Mouse (Mus musculus) megakaryocyte-erythroid progenitor cell, adult 5-6 weeks (primary cell): Measurements from ENCODE around the gene Scgb3a1. TPM values are rescaled to one million over a fixed set of nuclear protein-coding genes. Genes with fewer than 3 reads are reported as not detected.

Experiments
- ATAC-seq: replicated peaks from 2 replicates; pipeline ENCODE4 v1.8.0; 2016; ENCODE audit warnings: mild to moderate bottlenecking, inconsistent platforms; ENCODE audit not compliant: severe bottlenecking, poor library complexity, low FRiP score, low TSS enrichment
- total RNA-seq, 2 experiments: library from RNA; stranded (forward) in 1 of 2; stranded (reverse) in 1 of 2; fragments of 200-1000, 215-1000 nt in 1 of 2; fragments of >200 nt in 1 of 2; fragmentation: Nextera tagmentation in 1 of 2; gene quantifications; 2 replicates each; pipeline ENCODE4 v1.2.3; 2014 to 2017

Gene Scgb3a1
- total RNA-seq, 2 experiments from 2014 or later, result not detected

GRCm38 (mm10) chr11:49655501-49655900 lies 7.9 kb upstream of the Scgb3a1 start:
- ATAC-seq, result no peak

GRCm38 (mm10) chr11:49658065-49658464 lies 5.3 kb upstream of the Scgb3a1 start:
- no peak for ATAC-seq

- ATAC-seq, result 0 out of 2 replicates have a peak, but pooled peaks have one; percentile 34
These were observed 4.5 kb upstream of the Scgb3a1 start for GRCm38 (mm10) chr11:49658791-49659469.

- ATAC-seq, result no peak
These were observed 4.0 kb upstream of the Scgb3a1 start for GRCm38 (mm10) chr11:49659470-49659799.

- ATAC-seq, result no peak
These were observed 1.1 kb upstream of the Scgb3a1 start for GRCm38 (mm10) chr11:49662292-49662780.

- no peak for ATAC-seq
These were observed 1.1 kb downstream of the Scgb3a1 start for GRCm38 (mm10) chr11:49664262-49665140.

GRCm38 (mm10) chr11:49665462-49665861 lies 2.1 kb downstream of the Scgb3a1 start:
- peak; percentile 46 for ATAC-seq

GRCm38 (mm10) chr11:49673433-49673832 lies 10.0 kb downstream of the Scgb3a1 start:
- ATAC-seq, result no peak

- no peak for ATAC-seq
These were observed 21.0 kb downstream of the Scgb3a1 start for GRCm38 (mm10) chr11:49684237-49684973.

- ATAC-seq, result no peak
These were observed 31.6 kb downstream of the Scgb3a1 start for GRCm38 (mm10) chr11:49695013-49695412.

GRCm38 (mm10) chr11:49695695-49696094 lies 32.3 kb downstream of the Scgb3a1 start:
- no peak for ATAC-seq

- no peak for ATAC-seq
These were observed 33.1 kb downstream of the Scgb3a1 start for GRCm38 (mm10) chr11:49696472-49696871.

- ATAC-seq, result no peak
These were observed 34.4 kb downstream of the Scgb3a1 start for GRCm38 (mm10) chr11:49697779-49698178.

- ATAC-seq, result no peak
These were observed 35.7 kb downstream of the Scgb3a1 start for GRCm38 (mm10) chr11:49699079-49699478.

GRCm38 (mm10) chr11:49702014-49702413 lies 38.6 kb downstream of the Scgb3a1 start:
- no peak for ATAC-seq

GRCm38 (mm10) chr11:49704804-49705203 lies 41.4 kb downstream of the Scgb3a1 start:
- ATAC-seq, result no peak

GRCm38 (mm10) chr11:49707834-49708233 lies 44.4 kb downstream of the Scgb3a1 start:
- ATAC-seq, result no peak

GRCm38 (mm10) chr11:49710664-49711063 lies 47.3 kb downstream of the Scgb3a1 start:
- ATAC-seq, result no peak

- 0 out of 2 replicates have a peak, but pooled peaks have one; percentile 9 for ATAC-seq
These were observed 48.7 kb downstream of the Scgb3a1 start for GRCm38 (mm10) chr11:49711981-49712554.
